Mouse (Mus musculus) lung, postnatal 10 days (tissue): ENCODE results near the gene Pth2r.

ENCODE experiments used
- DNase-seq: peaks from one replicate; pipeline ENCODE4 v3.0.0; 2021

Pth2r gene

DNA sequence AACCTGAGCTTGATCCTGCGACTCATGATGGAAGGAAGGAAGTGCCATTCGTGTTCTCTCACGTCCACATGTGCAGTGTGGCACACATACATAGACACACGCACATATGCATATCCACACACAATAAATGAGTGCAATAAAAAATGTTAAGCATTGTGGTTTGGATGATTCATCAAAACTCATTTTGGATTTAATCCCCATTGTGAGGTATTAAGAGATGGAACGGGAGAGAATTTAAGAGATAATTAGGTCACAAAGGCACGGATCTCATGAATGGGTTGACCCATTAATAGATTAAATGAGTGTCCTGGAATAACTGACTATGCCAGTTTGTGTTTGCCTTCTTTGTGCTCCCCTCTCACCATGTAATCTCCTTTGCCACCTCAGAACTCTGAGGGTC is at the start of gene Pth2r:
Pth2r (plus strand) TSS at position 301 of the 400 bp plus-strand sequence.
- DNase-seq, result no peak

GRCm38 (mm10) chr1:65237712-65238111 is 44.1 kb upstream of the Pth2r start:
- DNase-seq, result no peak

- DNase-seq, result no peak
Observed at GRCm38 (mm10) chr1:65245637-65246036, 36.2 kb upstream of the Pth2r start.

DNA sequence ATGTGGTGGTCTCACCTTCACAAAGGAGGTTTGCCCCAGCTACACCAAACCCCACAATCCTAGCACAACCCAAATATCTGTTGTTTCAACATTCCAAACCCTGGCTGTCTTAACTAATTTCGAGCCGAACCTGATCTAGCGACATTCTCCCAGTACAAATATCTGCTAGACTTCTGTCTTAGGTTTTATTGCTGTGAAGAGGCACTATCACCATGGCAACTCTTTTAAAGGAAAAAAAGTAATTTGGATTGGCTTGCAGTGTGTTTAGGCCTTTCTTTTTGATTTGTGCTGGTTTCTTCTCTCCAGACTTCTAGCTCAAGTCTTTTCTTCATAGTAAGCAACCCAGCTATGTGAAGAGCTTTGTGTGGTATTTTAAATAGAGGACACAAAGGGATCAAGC is 1.4 kb upstream of the Pth2r start:
- no peak for DNase-seq

DNA sequence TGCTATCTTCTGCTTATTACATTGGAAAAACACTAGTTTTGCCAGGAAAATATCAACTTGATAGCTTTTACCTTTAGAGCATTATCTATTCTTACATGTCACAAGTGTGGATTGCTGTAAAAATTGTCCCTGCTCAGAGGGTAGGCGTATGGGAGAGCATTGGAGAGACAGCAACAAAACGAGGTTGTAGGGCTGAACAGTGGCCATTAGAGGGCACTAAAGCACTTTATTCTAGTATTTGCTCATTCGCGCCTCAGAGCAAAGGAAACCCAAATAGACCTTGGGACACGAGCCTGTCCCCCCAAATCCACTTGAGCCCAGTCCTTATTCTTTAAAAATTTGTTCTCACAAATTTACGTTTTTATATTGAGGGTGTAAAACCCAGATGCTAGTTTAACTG is 910 bp downstream of the Pth2r start:
- DNase-seq, result peak; percentile 58

- no peak for DNase-seq
Observed at GRCm38 (mm10) chr1:65308476-65308875, 26.6 kb downstream of the Pth2r start.

DNA sequence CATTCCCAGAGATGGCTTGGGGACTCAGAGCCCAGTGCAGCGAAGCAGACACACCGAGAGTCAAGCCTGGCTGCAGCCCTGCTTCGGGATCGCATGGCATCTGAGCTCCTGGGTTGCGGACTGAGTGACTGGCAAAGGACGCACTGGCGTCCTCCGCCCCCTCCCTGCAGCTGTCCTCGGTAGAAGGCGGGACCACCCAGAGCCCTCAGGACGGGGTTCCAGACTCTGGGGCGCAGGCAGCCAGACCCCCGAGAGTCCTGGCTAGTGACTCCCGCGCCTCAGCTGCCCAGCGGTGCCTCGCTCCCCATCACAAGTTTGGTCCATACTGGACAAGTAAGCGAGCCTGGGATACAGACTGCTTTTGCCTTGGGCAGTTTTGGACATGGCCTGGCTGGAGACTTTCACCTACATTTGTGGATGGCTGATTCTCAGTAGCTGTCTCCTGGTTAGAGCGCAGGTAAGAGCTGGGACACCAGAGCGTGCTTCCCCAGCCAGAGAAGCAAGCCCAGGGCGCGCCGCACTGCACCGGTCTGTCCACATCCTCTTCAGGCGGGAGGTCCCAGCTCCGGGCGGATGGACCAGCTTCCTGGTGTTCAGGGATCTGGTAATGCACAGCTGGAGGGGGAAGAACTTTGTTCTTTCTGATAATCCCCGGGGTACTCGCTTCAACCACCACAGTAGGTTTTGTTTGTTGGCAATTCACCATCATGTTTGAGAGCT is 29.5 kb downstream of the Pth2r start:
- no peak for DNase-seq

GRCm38 (mm10) chr1:65312118-65312517 is 30.3 kb downstream of the Pth2r start:
- peak; percentile 35 for DNase-seq

- no peak for DNase-seq
Observed at GRCm38 (mm10) chr1:65312896-65313295, 31.0 kb downstream of the Pth2r start.

DNA sequence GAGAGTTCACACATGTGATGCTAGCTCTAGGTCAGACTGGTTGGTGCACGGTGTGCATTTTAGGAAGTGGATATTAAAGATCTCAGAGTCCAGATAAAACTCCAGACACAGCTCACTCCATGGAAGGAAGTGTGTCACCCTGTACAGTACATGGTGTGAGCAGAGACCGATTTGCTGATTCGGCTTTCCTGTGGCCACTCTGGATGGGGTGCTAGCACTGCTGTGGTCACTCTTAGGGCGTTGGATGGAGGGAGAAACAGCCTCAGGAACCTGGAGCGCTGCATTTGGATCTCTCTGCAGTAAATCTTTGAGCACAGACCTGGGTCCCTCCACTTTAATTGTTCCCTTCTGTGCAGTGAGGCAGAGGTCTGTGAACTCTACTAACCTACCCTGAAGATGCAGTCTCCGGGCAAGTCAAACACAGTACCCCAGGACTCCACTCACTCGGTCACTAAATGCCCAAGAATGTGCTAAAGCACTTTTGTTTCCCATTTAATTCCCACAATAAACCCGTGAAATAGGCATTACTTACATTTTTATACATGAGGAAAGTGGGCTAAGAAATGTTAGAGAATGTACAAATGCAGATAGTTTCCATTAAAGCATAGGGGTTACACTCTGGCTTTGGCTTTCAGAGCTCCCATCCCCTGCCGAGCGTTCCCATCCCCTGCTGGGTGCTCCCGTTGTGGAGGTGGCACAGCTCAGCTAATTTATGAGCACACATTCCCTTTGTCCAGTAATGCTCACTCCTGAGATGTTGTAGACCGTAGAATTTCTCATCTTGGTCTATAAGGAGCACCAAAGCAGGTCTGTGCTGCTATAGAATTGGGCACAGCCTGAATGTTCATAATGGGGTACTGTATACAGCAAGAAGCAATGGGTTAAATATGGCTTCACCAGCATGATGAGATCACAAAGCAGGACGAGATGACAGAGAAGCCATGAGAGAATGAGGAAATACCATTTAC is 32.5 kb downstream of the Pth2r start:
- no peak for DNase-seq

- no peak for DNase-seq
Observed at GRCm38 (mm10) chr1:65315022-65315407, 33.2 kb downstream of the Pth2r start.

DNA sequence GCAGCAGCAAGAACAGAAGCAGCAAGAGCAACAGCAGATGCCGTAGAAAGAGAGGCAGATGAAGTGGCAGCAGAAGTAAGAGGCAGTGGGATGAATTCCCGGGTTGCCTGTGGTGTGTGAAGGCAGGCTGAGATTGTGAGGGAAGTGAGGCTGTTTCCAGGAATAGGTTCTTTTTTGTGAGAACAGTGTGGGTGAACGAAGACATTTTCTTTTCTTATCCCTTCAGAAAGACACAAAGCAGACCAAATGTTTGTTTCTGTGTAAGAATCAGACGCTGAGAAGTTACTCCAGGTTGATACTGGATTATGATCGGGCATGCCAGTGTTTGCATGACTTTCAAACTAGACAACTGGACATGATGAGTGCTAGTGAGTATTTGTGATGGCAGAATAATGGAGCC is 52.2 kb downstream of the Pth2r start:
- DNase-seq, result no peak

- DNase-seq, result no peak
Observed at GRCm38 (mm10) chr1:65337768-65338167, 55.9 kb downstream of the Pth2r start.

GRCm38 (mm10) chr1:65340240-65340639 is 58.4 kb downstream of the Pth2r start:
- DNase-seq, result no peak

DNA sequence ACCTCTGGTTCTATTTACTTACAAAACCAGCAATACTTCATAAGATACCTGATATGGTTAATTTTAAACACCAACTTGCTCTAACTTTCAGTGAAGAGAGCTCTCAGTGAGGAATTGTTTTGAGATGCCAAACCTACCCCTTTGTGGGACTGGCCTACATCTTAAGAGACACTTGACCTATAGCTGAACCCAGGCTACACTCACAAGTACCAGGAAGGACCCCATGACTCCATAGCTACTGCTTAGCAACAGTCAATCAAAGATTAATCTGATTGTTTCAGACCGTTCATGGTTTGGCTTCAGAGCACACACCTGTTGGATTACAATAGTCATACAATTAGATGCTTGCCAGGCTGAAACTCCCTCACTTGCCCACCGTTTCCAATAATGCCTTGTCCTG is 71.1 kb downstream of the Pth2r start:
- DNase-seq, result no peak

GRCm38 (mm10) chr1:65354153-65354552 is 72.3 kb downstream of the Pth2r start:
- DNase-seq, result no peak

DNA sequence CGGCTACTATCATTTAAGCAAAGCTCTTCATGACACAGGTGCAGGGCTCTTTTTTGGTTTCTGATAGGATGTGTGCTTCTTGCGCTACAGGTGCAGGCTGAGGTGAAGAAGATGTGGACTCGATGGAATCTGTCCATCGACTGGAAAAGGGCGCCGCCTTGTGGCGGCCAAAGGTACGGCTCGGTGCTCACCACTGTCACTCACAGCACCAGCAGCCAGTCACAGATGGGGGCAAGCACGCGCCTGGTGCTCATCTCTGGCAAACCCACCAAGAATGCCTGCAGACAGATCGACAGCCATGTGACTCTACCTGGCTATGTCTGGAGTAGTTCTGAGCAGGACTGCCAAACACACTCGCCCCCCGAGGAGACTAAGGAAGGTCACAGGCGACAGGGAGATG is 106.5 kb downstream of the Pth2r start:
- peak; percentile 8 for DNase-seq

- DNase-seq, result no peak
Observed at GRCm38 (mm10) chr1:65389621-65390020, 107.8 kb downstream of the Pth2r start.

GRCm38 (mm10) chr1:65407441-65407840 is 125.6 kb downstream of the Pth2r start:
- DNase-seq, result no peak

- DNase-seq, result no peak
Observed at GRCm38 (mm10) chr1:65420909-65421308, 139.1 kb downstream of the Pth2r start.

- no peak for DNase-seq
Observed at GRCm38 (mm10) chr1:65422501-65423010, 140.7 kb downstream of the Pth2r start.
